Mouse (Mus musculus): ENCODE data around the gene Tubb4b. TPM values are rescaled to one million over a fixed set of nuclear protein-coding genes. Genes with fewer than 3 reads are reported as not detected.

Tubb4b gene
- total and polyA plus RNA-seq, 2 experiments from 2014 or later, result 568 to 827 TPM

DNA sequence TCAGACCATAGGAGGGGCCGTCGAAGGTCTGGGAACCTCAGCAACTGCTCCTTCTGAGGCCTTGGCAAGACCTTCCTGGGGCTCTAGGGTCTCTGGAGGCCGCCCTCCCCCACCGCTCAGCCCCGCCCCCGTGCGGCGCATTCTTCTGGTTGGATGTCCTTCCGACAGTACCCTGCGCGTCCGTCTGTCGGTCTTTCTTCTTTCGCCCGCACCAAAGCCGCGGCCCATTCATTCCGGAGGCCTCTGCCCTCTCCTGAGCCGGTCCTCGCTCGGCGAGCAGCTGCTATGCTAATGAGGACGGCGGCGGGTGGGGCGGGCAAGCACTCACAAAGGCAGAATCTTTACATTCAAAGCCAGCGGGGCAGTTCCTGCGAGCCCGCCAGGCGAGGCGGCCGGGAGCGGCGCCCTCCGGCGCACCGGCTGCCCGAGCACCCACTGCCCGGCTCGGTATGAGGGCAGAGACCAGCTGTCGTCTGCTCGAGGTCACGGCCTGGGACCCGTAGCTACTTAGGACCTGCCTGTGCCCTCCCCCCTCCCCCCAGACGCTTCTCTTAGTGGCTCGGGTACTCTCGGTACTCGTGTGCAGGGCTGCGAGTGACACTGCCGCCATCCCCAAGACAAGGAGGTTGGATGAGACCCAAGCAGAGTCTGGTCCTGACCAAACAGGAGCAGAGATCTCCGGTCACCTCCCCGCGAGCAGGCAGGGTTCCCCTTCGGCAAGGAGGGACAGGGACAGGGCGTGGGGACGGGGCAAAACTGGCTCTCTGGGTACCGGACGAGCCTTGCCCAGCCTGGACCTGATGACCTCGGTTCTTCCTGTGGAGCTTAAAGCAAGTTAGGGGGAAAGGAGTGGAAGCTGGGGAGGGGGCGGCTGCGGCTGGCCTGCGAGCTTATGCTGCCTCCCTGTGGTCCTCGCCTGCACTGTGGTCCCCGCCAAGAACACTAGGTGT is 38.6 kb downstream of the Tubb4b start:
- Histone ChIP-seq H3K27ac (peak overlapping the region; percentile 80), H3K4me1 (ENCODE audit: insufficient read depth, low read length) (peaks cover 11% of the 10 kb centered on the region), H3K9me3 (ENCODE audit: low read length) (no peaks in the 10 kb centered on the region), H3K4me2 (ENCODE audit: low read depth, low read length) (peak overlapping the region; percentile 76), H3K27me3 (ENCODE audit: insufficient read depth, low read length) (no peaks in the 10 kb centered on the region), H3K4me3 (ENCODE audit: low read length) (peak overlapping the region; percentile 42), H3K36me3 (ENCODE audit: insufficient read depth, low read length) (no peaks in the 10 kb centered on the region), H3K9ac (replicated peaks; ENCODE audit: low read length) (peak overlapping the region; percentile 59)
- peak; percentile 92 for TF ChIP-seq CTCF (IDR thresholded peaks at IDR 0.05; ENCODE audit: low read depth)
- ATAC-seq (peak; percentile 74), DNase-seq (ENCODE audit: low spot score) (peak; percentile 77)
- under 1% methylated on average over 62 of the region's 64 CpGs for WGBS

DNA sequence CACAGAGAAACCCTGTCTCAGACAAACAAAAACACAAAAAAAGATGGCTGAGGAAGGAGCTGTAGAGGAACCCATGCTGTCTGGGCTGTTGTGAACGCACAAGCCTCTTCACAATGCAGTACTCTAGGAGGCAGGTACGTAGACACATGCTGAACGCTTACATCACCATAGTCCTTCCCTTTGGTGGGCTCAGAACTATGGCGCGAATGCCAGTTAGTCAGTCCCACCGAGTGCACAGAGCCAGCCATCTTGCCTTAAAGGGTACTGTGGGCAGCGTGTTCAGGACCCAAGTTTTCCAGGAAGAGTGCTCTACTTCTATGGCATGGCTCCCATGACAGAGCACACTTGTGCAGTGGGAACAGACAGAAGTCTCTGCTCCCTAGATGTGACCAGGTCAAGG is 40.0 kb downstream of the Tubb4b start:
- 83% methylated on average over 7 of the region's 7 CpGs for WGBS
- H3K27ac ChIP-seq, result no peak overlapping the region
- H3K9ac ChIP-seq (replicated peaks; ENCODE audit: low read length), result no peak overlapping the region
- H3K9me3 ChIP-seq (ENCODE audit: low read length), result no peaks in the 10 kb centered on the region
- peaks cover 11% of the 10 kb centered on the region for H3K4me1 ChIP-seq (ENCODE audit: insufficient read depth, low read length)
- H3K36me3 ChIP-seq (ENCODE audit: insufficient read depth, low read length), result no peaks in the 10 kb centered on the region
- TF ChIP-seq CTCF (IDR thresholded peaks at IDR 0.05; ENCODE audit: low read depth), result no peak
- no peak overlapping the region for H3K4me2 ChIP-seq (ENCODE audit: low read depth, low read length)
- ATAC-seq (no peak), DNase-seq (ENCODE audit: low spot score) (no peak)
- H3K4me3 ChIP-seq (ENCODE audit: low read length), result no peak overlapping the region
- no peaks in the 10 kb centered on the region for H3K27me3 ChIP-seq (ENCODE audit: insufficient read depth, low read length)

DNA sequence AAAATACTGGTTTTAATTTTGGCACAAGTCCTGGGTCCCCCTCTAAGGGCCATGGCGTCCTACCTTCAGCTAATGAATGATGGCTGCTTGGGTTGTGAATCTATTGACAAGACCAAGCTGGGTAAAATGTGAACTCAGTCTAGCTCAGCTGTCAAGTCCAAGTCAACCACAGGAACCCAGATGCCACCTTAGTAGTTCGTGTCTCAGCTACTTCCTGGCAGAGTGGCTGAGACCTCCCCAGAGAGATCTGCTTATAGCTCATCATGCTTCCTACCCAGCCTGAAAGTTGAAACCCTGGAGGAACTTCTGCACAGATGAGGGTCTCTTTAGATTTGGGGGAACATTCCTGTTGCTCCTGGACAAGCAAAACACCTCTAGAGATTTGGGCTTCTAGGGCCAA is 41.2 kb downstream of the Tubb4b start:
- Histone ChIP-seq H3K9ac (replicated peaks; ENCODE audit: low read length) (peak overlapping the region; percentile 1; the same call in 1 of the 2 replicates), H3K36me3 (ENCODE audit: insufficient read depth, low read length) (no peaks in the 10 kb centered on the region), H3K27me3 (ENCODE audit: insufficient read depth, low read length) (no peaks in the 10 kb centered on the region), H3K27ac (no peak overlapping the region), H3K4me2 (ENCODE audit: low read depth, low read length) (peak overlapping the region; percentile 69), H3K4me3 (ENCODE audit: low read length) (peak overlapping the region; percentile 72), H3K4me1 (ENCODE audit: insufficient read depth, low read length) (peaks cover 11% of the 10 kb centered on the region), H3K9me3 (ENCODE audit: low read length) (no peaks in the 10 kb centered on the region)
- no peak for TF ChIP-seq CTCF (IDR thresholded peaks at IDR 0.05; ENCODE audit: low read depth)
- ATAC-seq (no peak), DNase-seq (ENCODE audit: low spot score) (no peak)
- 29% methylated on average over 2 of the region's 2 CpGs for WGBS

DNA sequence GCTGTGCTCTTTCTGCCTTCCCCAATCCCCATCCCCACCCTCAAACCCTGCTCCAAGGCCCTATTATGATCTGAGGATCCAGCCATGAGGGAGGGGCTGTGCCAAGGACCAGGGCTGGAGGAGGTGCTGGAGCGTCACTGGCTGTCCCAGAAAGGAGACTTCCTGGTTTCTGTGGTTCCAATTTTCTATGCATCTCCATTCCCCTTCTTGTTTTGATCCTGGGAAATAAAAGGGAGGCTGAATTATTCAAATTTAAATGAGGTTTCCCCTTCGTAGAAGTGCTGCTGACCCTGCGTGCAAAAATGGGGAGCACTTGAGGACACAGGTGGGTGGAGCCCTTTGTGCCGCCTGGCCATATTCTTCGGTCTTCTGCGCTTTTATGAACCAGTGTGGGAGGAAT is 41.8 kb downstream of the Tubb4b start:
- Histone ChIP-seq H3K4me3 (ENCODE audit: low read length) (peak overlapping the region; percentile 72), H3K27ac (no peak overlapping the region), H3K27me3 (ENCODE audit: insufficient read depth, low read length) (no peaks in the 10 kb centered on the region), H3K4me1 (ENCODE audit: insufficient read depth, low read length) (peaks cover 16% of the 10 kb centered on the region), H3K9me3 (ENCODE audit: low read length) (no peaks in the 10 kb centered on the region), H3K4me2 (ENCODE audit: low read depth, low read length) (peak overlapping the region; percentile 69), H3K36me3 (ENCODE audit: insufficient read depth, low read length) (no peaks in the 10 kb centered on the region), H3K9ac (replicated peaks; ENCODE audit: low read length) (peak overlapping the region; percentile 1; the same call in 1 of the 2 replicates)
- TF ChIP-seq CTCF (IDR thresholded peaks at IDR 0.05; ENCODE audit: low read depth), result no peak
- DNase-seq (ENCODE audit: low spot score), result peak; percentile 40
- ATAC-seq, result no peak
- 9% methylated on average over 6 of the region's 6 CpGs for WGBS

DNA sequence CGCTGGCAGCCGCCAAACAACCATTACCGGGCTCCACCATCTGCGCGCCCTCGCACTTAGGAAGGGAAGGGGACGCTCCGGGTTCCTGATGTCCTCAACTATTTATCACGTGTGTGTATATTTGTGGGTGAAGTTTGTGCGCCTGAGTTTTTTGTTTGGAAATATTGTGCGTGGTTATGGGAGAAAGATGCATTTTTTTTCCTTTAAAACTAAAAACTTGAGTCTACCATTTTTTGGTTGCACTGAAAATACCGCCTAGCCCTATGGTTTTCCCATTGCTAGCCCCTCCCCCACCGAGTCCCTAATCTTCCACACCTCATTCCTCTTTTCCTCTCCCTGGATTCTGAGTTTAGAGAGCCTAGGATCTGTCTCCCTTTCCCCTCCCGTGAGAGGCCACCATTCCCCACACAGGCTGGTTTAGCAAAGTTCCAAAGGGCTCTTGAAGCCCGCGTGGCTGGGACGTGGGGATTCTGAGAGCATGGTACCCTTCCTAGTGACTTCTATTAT is 42.6 kb downstream of the Tubb4b start:
- H3K4me3 ChIP-seq (ENCODE audit: low read length), result peak overlapping the region; percentile 72
- peak overlapping the region; percentile 69 for H3K4me2 ChIP-seq (ENCODE audit: low read depth, low read length)
- peak overlapping the region; percentile 65 for H3K9ac ChIP-seq (replicated peaks; ENCODE audit: low read length)
- H3K36me3 ChIP-seq (ENCODE audit: insufficient read depth, low read length), result no peaks in the 10 kb centered on the region
- no peaks in the 10 kb centered on the region for H3K9me3 ChIP-seq (ENCODE audit: low read length)
- peaks cover 24% of the 10 kb centered on the region for H3K4me1 ChIP-seq (ENCODE audit: insufficient read depth, low read length)
- ATAC-seq, result no peak
- 1% methylated on average over 17 of the region's 17 CpGs for WGBS
- no peak for TF ChIP-seq CTCF (IDR thresholded peaks at IDR 0.05; ENCODE audit: low read depth)
- H3K27ac ChIP-seq, result peak overlapping the region; percentile 83
- peak; percentile 63 for DNase-seq (ENCODE audit: low spot score)
- H3K27me3 ChIP-seq (ENCODE audit: insufficient read depth, low read length), result no peaks in the 10 kb centered on the region

DNA sequence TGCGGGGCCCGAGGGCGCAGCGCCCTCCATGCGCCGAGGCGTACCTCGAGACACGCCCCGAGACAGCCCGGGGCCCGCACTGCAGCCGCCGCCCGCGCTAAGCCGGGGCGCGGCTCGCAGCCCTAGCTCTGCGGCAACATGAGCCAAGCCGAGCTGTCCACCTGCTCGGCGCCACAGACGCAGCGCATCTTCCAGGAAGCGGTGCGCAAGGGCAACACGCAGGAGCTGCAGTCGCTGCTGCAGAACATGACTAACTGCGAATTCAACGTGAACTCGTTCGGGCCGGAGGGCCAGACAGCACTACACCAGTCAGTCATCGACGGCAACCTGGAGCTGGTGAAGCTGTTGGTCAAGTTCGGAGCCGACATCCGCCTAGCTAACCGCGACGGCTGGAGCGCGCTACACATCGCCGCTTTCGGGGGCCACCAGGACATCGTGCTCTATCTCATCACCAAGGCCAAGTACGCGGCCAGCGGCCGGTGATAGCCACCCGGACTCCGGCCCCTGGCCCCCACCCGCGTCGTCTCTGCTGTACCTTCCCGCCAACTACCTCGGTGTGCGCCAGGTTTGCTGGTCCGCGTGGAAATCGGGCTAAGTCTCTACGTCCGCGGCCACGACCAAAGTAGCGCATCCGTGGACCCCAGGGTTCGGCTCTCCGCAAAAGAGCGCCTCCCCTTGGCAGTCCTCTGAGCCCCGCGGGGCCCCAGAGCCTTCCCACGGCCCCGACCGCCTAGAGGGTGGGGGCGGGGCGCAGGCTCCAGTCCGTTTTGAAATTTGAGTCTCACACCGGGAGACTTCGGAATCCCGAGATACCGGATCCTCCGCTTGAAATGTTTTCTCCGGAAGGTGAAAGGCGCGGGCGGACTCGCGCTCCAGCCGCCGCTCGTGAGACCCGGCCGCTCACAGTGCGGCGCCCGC is 43.3 kb downstream of the Tubb4b start:
- DNase-seq (ENCODE audit: low spot score), result peak; percentile 63
- WGBS, result under 1% methylated on average over 98 of the region's 100 CpGs
- peaks cover 23% of the 10 kb centered on the region for H3K4me1 ChIP-seq (ENCODE audit: insufficient read depth, low read length)

More for the DNA sequence above, 43.3 kb downstream of the Tubb4b start:
- Histone ChIP-seq H3K27me3 (ENCODE audit: insufficient read depth, low read length) (no peaks in the 10 kb centered on the region), H3K4me2 (ENCODE audit: low read depth, low read length) (peak overlapping the region; percentile 69), H3K27ac (peak overlapping the region; percentile 83), H3K9me3 (ENCODE audit: low read length) (no peaks in the 10 kb centered on the region), H3K4me3 (ENCODE audit: low read length) (peak overlapping the region; percentile 72), H3K9ac (replicated peaks; ENCODE audit: low read length) (peak overlapping the region; percentile 65), H3K36me3 (ENCODE audit: insufficient read depth, low read length) (no peaks in the 10 kb centered on the region)
- TF ChIP-seq CTCF (IDR thresholded peaks at IDR 0.05; ENCODE audit: low read depth), result no peak
- peak; percentile 30 for ATAC-seq
